Mouse (Mus musculus) CD4-positive, CD25-positive, alpha-beta regulatory T cell, adult 4 months (primary cell): ENCODE data around the gene Gjc2. TPM values are rescaled to one million over a fixed set of nuclear protein-coding genes. Genes with fewer than 3 reads are reported as not detected.
A peak's percentile ranks its signal among the peaks of the same experiment; 100 is the strongest.
"Not testable (repeated sequence)": the region's sequence is repeated elsewhere in the genome, so short reads cannot be mapped to it uniquely, and the experiment has no call there.

Source experiments
- ATAC-seq: one replicate; pipeline ENCODE4 v1.8.0; 2017
- polyA plus RNA-seq, 2 experiments: library from polyadenylated mRNA; unstranded; fragments of 100-300 nt; shearing (Covaris generic); gene quantifications; one replicate each; pipeline ENCODE4 v1.2.1; 2017

Gene Gjc2
- polyA plus RNA-seq: not detected

DNA sequence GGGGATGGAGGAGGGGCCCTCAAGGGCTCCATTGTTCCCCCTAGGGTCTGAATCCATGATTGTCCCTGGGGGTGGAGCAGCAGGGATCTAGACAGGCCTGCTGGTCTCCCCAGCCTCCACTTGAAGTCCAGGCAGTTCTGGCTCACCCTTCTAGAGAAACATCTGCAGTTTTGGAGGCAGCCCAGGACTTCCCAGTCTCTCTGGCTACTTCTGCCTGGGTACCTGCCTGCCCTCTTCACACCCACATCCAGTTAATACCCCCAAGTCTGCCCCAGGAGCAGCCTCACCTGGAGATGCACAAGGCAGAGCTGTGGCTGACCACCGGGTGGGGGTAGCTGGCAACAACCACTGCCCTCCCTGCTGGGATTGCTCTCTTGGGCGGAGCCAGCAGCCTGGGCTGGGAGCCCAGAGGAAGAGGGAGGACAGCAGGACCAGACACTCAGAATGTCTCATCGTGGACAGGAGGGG, at the start of gene Gjc2:
TSS of gene Gjc2 (minus strand) at position 350 of the 468 bp plus-strand sequence.
- ATAC-seq: no peak

DNA sequence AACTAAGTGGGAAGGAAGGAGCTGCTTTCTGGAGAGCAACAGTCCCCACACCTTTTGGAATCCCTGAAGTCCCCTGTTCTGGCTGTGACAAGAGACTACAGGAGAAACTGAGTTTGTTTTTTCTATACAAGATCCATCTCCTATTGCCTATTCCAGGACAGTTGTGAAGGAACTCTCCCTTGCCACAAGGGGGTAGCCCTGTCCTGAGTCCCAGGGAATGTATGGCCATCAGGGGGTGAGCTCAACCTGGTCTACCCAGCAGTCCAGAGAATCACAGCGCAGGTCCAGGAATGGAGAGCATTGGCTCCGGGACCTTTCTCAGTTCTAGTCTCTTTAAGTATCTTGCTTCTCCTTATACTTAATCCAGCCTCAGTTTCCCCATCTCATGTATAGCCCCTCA, 49.8 kb upstream of the Gjc2 start:
- no peak for ATAC-seq

DNA sequence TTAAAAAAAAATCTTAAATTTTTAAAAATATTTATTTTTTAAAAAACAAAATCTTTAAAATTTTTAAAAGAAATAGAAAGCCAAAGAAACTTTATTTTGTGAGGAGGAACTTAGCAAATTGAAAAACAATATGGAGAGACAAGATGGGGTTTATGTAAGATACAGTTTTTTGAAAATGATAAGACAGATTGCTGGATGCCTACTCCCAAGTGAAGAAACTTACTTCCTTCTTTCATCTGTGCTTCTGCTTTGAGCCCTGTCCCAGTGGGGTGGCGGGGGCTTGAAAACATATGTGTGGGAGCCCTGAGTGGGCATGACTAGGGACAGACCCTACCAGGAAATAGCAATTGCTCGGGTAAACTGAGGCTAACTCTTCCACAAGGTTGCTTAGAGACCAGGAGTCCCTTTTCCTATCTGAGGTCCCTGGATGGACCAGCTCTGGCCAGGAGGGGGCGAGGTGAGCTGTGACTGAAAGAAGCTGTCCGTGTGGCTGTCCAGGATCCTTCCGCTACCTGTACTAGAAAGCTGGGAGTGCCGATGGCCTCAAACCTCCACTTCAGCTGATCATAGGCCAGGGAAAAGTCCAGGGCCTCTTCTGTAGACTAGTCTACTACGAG, 47.2 kb upstream of the Gjc2 start:
- no peak for ATAC-seq

DNA sequence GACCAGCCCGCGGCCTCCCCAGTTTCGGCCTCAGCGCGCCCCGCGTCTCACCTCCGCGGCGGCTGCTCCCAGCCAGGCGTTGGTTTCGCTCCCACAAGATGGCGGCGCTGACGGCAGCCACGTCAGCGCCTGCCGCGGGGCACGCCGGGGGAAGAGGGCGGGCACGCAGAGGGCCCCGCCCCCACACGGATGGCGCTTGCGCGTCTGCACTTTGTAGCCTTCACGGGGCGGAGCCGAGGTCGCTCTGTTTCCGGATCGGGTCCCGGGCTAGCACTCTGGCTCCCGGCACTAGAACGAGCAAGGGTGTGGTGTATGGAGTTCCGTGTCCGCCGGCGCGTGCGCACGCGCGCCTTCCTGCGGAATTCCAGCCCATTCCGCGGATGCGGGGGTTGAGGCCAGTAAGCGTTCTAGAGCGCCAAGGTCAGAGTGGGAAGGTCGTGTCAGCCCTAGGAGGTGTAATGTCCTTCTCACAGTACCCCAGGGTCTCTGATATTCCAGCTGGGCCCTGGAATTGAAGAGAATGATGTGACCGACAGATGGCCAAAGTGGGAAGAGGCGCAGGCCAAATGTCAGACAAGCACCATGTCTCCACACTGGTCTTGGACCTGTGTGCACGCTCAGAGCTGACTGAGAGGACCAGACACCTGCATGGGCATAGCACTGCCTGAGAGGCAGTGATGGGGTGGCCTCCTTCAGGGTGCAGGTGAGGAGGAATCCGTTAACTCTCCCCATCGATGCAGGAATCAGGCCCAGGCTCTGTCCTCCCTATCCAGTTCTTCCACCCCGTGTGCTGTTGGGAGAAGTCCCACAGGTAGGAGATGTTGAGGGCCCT, 45.3 kb upstream of the Gjc2 start, which contains the start of gene Arf1:
TSS of gene Arf1 (minus strand) at position 149 of the 832 bp plus-strand sequence.
- ATAC-seq: peak; percentile 84

DNA sequence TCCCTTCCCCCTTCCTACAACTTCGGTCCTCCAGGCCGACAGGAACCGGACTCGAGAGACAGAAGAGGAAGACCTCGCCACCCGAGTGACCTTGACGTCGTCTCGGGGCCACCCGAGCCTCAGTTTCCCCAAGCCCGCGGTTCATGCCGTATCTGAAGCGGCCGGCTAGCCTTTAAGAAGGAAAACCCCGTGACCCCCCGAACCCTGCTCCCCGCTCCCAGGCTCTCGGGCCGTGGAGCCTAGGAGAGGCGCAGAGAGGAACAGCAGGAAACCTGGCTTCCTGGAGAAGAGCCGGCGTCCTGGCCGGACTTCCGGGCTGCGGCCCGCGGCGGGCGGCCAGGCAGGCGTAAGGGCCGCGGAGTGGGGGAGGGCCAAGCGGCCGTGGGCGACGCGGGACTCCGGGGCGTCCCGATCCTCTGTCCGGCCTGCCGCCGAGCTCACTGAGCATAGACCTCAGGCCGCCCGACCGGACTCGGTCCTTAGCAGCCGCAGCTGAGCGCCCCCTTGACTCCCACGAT, 44.6 kb upstream of the Gjc2 start:
- peak; percentile 18 for ATAC-seq

DNA sequence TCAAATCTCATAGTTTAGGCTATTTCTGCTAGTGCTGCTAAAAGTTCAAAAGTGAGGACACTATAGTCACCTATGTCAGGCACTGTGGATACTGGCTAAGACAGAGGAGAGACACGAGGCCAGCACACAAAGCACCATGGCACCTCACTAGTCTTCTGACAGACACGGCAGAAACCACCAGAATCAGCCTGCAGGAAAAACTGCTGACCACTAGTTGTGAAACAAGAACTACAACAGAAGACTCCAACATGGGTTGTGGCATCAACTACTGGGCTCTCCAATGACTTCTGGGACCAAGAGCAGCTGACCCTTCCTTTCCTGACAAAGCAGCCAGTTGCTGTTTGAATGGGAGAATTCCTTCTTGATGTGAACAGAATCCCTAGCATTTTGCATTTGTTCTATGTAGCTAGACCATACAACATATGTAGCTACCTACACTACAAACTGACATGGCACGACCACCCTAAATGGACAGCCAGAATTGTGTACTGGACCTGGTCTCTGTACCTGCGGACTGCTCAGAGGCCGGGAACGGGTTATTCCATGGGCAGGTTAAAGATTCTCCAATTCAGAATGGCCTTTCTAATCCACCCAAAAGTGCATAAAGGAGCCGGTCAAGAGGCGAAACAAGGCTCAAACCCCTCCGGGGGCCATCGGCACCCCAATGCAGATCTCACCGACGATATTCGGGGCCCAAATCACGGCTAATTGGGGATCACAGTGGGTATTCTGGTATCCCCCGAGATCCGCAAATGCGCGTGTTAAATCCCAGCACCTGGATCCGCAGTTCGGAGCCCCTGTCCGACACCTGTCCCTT, 44.0 kb upstream of the Gjc2 start:
- no peak for ATAC-seq

DNA sequence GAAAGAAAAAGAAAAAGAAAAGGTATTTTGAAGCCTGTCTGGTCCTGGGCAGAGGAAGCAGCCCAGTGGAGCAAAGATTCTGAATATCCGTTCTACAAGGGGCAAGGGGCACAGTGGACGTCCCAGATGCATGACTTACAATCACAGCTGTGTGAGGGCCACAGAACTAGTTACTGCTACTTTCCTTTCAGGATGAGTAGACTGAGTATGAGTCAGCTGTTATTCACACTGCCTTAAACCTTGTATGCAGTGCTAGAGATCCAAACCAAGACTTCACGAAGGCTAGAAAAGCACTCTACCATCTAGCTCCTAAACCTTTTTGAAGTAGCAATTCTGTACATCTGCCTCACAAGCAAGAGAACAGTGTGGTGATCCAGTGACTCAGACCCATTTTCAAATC, 43.2 kb upstream of the Gjc2 start:
- peak; percentile 11 for ATAC-seq

DNA sequence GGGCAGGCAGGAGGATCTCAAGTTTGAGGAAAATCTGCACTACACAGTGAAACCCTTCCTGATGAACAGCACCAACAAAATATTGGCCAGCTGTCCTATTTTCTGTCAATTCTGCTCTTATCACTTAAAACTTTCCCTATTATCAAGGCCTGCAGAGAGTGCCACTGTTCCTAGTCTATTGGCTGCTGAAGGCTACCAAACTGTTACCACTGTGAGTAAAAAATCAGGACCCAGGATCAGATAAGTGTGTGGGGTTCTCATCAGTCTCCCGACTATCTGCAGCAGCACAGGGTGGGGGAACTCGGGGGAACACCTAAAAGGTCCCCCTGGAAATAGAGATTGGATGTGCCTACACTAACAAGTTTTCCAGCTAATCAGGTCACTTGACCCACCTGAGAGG, 42.2 kb upstream of the Gjc2 start:
- no peak for ATAC-seq

DNA sequence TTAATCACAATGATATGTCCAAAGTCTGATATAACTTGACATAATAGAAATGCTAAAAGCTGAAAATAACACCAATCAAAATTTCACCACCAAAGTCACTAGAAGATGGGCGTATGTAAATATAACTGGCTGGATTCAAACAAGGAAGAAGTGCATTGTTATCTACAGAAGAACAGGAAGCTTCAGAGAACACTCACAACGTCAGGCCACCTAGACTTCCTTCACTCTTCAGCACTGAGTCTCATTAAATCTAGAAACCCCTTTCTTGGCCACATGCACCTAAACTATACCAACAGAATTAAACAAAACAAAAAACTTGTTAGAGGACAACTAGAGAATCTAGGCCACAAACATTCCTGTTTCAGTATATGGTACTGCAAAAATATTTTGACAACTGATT, 41.5 kb upstream of the Gjc2 start:
- ATAC-seq: peak; percentile 35

DNA sequence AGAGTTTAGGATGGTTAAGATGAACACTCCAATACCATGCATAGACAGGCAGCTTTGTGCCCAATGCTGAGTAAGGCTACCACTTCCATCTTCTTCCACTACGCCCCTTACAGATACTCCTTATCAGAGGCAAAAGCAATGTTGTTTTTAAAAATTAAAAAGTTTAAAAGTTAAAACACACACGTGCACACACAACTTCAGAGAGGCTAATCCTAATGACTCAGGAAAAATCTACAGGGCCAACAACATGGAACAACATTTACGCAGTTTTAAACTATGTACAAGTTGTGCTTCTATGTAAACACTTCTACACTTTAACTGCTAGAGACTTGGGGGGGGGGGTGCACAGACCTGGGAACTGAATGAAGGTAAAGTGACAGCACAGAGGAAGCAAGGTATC, 41.0 kb upstream of the Gjc2 start:
- no peak for ATAC-seq

DNA sequence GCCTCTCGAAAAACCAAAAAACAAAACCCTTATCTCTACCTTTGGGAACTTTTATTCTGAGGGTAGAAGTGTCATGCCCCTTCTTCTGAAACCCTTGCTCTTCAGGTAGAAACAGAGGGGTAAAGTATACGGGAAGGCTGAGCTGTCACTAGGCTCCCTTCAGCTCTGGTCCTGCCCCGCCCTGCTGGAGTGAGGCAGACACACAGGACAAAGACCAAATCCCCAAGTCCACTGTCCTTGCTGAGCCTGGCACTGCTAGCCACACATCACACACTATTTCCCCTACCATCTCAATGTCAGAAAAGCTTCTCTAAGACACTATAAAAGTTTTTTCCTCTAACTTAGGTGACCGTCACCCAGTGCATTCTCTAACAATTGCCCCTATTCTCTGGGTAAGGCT, 39.3 kb upstream of the Gjc2 start:
- no peak for ATAC-seq

DNA sequence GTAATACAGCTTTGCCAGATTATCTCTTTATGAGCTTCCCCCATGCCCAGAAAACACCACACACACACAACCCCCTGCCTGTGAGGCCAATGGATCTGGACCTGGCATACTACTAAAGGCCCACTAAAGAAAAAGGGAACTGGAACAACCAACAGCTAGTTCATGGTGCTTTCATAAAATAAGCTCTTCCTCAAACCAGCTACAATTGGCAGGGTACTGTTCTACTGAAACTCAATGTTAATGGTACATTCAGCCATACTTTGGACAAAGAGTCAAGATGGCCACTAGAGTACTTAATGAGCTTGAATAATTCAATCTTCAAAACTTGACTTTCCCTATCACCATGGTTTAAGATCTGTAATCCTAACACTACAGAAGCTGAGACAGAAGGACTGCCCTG, 38.6 kb upstream of the Gjc2 start:
- no peak for ATAC-seq

DNA sequence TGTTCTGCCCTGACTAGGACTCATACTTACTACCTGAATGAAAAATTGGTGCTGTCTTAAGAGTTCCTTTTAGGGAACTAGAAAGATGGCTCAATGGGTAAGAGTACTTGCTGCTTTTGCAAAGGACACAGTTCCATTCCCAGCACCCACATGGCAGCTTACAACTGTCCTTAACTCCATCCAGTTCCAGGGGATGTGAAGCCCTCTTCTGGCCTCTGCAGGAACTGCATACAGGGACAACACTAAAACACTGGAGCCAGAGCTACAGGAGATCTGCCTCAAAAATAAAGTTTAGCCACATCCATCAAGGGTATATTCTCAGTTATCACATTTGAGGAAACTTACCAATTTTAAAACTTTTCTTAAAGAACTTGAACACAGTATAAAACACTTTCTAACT, 36.1 kb upstream of the Gjc2 start:
- ATAC-seq: no peak

DNA sequence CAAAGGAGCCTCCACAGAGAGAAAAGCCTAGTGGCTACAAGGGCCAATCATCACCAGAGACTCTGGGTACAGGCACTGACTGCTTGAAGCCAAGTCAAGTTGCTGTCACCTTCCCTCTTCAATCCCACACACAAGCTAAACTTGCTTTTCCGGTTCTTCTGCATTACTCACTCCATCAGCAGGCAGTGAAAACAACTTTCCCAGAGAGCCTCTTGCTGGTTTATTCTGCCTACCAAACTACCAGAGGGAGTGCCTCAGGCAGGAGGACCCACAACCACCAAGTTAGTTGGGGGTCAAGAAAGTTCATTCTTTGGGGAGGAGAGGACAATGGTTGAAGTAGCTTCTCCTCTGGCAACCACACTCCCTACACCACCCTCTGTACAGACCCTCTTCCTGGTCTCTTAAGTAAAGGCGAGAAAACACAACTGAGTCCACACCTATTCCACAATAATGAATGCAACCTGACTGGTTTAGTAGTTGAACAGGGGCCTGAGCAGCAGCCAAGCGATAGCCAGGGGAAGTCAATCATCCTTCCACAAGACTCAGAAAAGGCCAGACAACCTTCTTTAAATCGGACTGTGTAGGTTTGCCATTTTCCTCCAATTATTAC, 35.5 kb upstream of the Gjc2 start:
- ATAC-seq: no peak

DNA sequence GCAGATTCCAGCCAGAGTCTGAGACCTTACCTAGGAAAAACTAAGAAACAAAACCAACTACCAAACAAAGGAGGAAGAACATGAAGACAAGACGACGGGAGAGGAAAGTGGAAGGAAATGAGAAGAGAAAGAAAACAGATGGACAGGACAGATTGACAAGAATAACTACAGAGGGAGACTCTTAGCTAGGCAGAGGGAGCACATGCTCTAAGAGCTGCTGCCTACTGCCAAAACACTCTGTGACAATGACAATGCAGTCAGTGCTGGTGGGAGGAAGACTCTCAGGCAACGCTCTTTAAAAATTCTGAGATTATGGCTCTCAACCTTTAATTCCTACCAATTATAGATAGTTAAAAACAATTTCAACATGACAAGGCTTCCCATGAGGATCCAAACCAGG, 33.9 kb upstream of the Gjc2 start:
- no peak for ATAC-seq

DNA sequence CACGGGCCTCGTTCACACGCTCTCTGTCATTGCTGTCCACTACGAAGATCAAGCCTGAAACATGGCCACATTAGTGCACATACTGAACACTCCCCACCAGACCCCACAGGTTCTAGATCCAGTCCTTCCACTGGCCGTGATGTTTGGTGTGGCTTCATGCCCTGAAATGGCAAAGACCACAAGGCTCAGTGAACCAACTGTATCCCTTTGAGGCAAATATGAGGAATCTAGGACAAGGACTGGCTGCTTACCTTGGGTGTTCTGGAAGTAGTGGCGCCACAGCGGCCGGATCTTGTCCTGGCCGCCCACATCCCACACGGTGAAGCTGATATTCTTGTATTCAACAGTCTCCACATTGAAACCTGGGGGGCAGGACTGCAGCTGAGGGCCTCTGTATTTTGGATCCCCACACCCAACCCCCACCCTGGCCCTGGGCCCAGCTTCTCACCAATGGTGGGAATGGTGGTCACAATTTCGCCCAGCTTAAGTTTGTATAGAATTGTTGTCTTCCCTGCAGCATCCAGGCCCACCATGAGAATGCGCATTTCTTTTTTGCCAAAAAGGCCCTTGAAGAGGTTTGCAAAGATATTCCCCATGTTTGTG, 30.0 kb upstream of the Gjc2 start:
- no peak for ATAC-seq

DNA sequence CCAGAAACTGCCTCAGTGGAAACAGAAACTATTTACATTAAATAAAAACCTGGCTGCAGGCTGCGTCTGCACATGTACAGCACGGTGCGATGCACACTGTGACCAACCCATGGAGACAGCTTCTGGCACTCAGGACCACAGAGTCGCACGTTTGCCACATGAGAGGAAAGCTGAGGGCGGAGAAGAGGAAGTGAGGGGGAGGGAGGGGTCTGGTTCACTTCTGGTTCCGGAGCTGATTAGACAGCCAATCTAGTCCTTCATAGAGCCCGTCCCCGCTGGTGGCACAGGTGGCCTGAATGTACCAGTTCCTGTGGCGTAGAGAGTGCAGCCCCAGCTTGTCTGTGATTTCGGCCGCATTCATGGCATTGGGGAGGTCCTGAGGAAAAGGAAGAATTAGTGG, 29.3 kb upstream of the Gjc2 start:
- ATAC-seq: peak; percentile 73

DNA sequence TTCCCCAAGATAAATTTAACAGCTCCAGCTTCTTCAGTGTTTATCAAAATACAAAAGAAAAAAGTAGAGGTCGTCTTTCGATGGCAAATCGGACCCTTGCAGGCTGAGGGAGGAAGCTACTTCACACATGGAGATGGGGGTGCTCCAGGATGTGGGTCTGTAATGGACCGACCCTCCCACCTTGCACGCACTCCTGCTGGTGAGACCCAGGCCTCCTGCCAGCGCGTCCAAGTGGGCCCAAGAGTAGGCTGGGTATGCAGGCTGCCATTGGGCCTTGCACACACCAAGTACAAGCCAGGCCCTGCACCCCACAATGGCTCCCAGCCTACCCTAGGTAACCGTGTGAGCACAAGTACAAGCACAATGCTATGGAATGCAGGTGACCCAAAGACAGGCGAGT, 28.5 kb upstream of the Gjc2 start:
- not testable (repeated sequence) for ATAC-seq

DNA sequence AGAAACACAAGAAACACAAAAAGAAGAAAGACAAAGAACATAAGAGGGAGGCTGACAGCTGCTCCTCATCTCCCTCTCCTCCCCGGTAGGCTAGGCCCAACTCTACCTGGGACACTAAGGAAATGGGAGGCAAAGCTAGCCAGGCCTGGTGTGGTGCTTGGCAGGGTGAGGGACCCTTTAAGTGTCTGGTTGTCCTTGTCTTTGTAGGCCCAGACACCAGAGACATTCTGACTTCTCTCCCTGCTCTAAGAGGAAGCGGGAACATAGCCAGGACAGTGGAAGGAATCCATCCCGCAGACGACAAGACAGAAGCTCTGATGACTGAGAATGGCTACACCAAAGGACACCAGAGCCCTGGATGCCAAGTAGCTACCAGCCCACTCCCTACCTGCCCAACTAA, 27.0 kb upstream of the Gjc2 start:
- no peak for ATAC-seq

DNA sequence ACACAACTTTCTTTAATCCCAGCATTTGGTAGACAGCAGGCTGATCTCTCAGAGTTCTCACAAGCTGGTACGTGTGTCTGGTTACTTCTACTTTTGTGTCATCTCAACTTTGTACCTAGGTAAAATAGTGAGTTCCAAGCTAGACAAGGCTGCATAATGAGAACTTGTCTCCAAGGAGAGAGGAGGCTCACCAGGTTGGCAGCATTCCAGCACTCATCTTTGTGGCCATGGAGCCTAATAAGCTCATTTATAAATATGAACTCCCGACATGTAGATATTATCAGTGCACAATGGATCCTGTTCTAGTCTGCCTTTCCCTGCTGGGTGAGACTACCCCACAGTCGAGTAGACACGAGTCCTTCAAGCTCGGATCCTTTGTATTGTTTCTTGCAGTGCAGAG, 26.6 kb upstream of the Gjc2 start:
- ATAC-seq: no peak

DNA sequence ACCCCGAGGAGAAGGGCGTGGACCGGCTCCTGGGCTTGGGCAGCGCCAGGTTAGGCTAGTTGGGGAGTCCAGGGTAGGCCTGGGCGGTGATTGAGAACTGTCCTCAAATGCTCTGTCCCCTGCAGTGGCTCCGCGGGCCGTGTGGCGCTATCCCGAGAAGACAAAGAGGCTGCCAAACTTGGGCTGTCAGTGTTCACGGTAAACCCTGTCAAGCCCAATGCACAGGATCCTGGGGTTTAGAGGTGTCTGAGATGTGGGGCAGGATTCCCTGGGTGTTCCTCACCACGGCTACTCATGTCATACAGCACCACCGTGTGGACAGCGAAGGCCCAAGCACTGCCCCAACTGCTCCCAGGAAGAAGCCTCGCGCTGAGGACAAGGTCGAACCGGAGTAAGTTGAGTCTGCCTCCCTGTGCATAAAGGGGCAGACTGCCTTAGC, 26.0 kb upstream of the Gjc2 start:
- peak; percentile 12 for ATAC-seq

DNA sequence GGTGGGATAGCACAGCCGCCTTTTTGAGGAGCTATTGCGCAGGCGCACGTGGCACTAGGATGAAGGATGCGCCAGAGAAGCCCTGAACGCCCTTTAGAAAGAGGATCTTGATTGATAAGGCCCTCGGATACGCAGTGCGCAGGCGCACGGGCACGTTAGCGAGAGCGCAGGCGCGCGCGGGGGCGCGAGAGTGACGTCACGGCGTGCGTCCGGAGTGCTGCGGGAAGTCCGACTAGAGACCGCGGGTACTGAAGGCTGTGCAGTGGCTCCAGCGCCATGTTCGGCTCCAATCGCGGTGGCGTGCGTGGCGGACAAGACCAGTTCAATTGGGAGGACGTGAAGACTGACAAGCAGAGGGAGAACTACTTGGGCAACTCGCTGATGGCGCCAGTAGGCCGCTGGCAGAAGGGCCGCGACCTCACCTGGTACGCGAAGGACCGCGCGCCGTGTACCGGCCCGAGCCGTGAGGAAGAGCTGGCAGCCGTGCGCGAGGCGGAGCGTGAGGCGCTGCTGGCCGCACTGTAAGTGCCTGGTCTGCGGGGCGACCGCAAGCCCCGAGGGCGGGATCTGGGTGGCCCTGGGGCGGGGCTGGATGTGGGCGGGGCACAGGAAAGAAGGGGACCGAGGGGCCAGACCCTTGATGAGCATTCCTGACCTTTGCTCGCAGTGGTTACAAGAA, 25.3 kb upstream of the Gjc2 start, which contains the start of gene 2310033P09Rik:
TSS of gene 2310033P09Rik (plus strand) at position 169 of the 679 bp plus-strand sequence.
- peak; percentile 79 for ATAC-seq
